Mouse (Mus musculus) ES-Bruce4 (cell line): ENCODE measurements at regions not wholly inside any gene's neighbourhood (a gene's known extent, or its start where the extent isn't known, plus 50 kb on each side); places are given as distances from the start of the nearest gene placed in this dataset.

Source experiments
- CTCF ChIP-seq: IDR thresholded peaks from one replicate; pipeline ENCODE4 v1.8.1; 2011; ENCODE audit warnings: low read depth, low read length
- POLR2A ChIP-seq: IDR thresholded peaks from one replicate; pipeline ENCODE4 v1.8.1; 2011; ENCODE audit warnings: low read length; ENCODE audit not compliant: insufficient read depth

DNA sequence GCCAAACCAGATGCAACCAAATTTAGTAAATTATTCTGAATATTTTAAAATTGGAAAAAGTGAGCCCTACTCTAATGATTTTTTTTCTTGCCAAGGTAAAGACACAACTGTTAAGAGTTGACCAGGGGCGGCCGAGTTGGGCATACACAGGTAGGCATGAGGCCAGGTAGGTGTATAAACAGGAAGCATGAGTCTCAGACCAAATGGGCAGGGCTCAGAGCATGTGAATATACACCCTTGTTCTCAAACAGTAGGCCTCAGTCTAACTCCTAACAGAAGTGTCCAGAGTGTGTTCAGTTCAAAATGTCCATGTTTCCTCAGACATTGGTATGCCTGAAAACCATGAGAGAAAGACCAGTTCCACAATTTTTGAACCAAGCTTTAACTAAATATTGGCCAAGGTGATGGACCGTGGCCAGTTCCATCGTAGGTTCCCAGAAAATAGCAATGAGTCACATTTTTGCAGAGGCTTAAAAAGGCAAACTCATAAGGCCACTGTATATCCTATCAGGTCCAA, 71.0 kb downstream of the Avpr1a start:
- TF ChIP-seq CTCF, result no peak
- no peak for TF ChIP-seq POLR2A
